Comparison of ENCODE assay signal across 10 mouse cellular contexts in the genomic region with DNA sequence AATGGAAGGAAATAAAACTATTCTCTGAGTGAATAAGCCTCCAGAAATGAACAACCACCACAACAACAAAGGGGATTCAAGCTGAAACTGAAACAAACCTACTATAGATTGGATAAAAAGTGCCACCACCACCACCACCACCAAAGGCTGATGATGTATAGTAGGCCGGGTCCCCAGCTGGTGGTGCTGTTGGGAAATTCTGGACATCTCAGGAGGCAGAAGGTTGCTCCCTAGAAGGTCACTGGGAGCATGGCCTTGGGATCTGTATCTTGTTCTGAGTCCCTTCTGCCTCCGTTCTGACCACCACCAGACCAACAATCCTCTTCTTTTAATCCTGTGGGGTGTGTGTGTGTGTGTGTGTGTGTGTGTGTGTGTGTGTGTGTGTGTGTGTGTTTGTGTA. TPM values are rescaled to one million over a fixed set of nuclear protein-coding genes. Genes with fewer than 3 reads are reported as not detected.
DNase-seq lines count a peak whose midpoint lies in the region; ATAC-seq and TF ChIP-seq lines count a peak whose summit lies in the region.
"Had no signal": no experiment of that assay in that cellular context is flagged by ENCODE, and none has a peak within 500 bp of the region (broad histone marks: within the 10 kb centered on the region; RNA-seq: fewer than 3 reads in every experiment).

No protein-coding gene starts in this region.

- H3K36me3 ChIP-seq in midbrain, postnatal 0 days (ENCODE audit: insufficient read depth, low read length), result no peaks in the 10 kb centered on the region
- H3K36me3 ChIP-seq in midbrain, embryonic 10.5 days, result no peaks in the 10 kb centered on the region
- no peaks in the 10 kb centered on the region for H3K36me3 ChIP-seq in small intestine, adult 2 months (ENCODE audit: control insufficient read depth, insufficient read depth, low read length)
- H3K36me3 ChIP-seq in midbrain, embryonic 14.5 days (ENCODE audit: control insufficient read depth, insufficient read depth, low read length), result no peaks in the 10 kb centered on the region
- H3K36me3 ChIP-seq: heart, embryonic 13.5 days had no signal

- no peak overlapping the region for H3K9ac ChIP-seq in midbrain, postnatal 0 days (replicated peaks; ENCODE audit: low read length, poor library complexity, severe bottlenecking)
- no peak overlapping the region for H3K9ac ChIP-seq in midbrain, embryonic 14.5 days (replicated peaks; ENCODE audit: low read length)
- H3K9ac ChIP-seq: heart, embryonic 13.5 days had no signal

- DNase-seq in heart, adult 11 months, result peak; percentile 82
- no peak for DNase-seq in heart, adult 8-10 months (ENCODE audit: low spot score)
- no peak for DNase-seq in midbrain, postnatal 0 days (ENCODE audit: low spot score)
- no peak for DNase-seq in midbrain, embryonic 10.5 days (ENCODE audit: low spot score)
- DNase-seq in midbrain, embryonic 14.5 days, result no peak
- no peak for DNase-seq in left cerebral cortex, postnatal 25 days (ENCODE audit: low spot score in 2 of 2)
- DNase-seq: cerebellum, adult 9-10 months had no signal

- TF ChIP-seq POLR2A in small intestine, adult 2 months (IDR thresholded peaks at IDR 0.05; ENCODE audit: low read depth, low read length), result no peak

- no peaks in the 10 kb centered on the region for H3K9me3 ChIP-seq in midbrain, postnatal 0 days (ENCODE audit: low read length)
- no peaks in the 10 kb centered on the region for H3K9me3 ChIP-seq in midbrain, embryonic 10.5 days (replicated peaks)
- H3K9me3 ChIP-seq in midbrain, embryonic 14.5 days (ENCODE audit: control insufficient read depth, low read length), result no peaks in the 10 kb centered on the region
- H3K9me3 ChIP-seq: heart, embryonic 13.5 days had no signal

- intact Hi-C loops in left cerebral cortex, postnatal 25 days (cut with DNase I), result no loop called here

- no peak overlapping the region for H3K4me2 ChIP-seq in midbrain, postnatal 0 days (ENCODE audit: low read depth, low read length, poor library complexity, severe bottlenecking)
- H3K4me2 ChIP-seq in midbrain, embryonic 14.5 days (ENCODE audit: low read length), result no peak overlapping the region
- H3K4me2 ChIP-seq: heart, embryonic 13.5 days had no signal

- WGBS in midbrain, postnatal 0 days, result 84% methylated on average over 2 of the region's 2 CpGs
- WGBS in midbrain, embryonic 10.5 days, result 61% methylated on average over 2 of the region's 2 CpGs
- WGBS in small intestine, adult 2 months, result 61% methylated on average over 2 of the region's 2 CpGs
- 63% methylated on average over 2 of the region's 2 CpGs for WGBS in midbrain, embryonic 14.5 days

- TF ChIP-seq CTCF in midbrain, postnatal 0 days (IDR thresholded peaks at IDR 0.05), result peak; percentile 28
- TF ChIP-seq CTCF in small intestine, adult 2 months (IDR thresholded peaks at IDR 0.05; ENCODE audit: extremely low read depth, insufficient read length, insufficient replicate concordance, low read depth, low read length), result peak; percentile 25; the same call in 1 of the 2 replicates

- H3K4me1 ChIP-seq in midbrain, postnatal 0 days (ENCODE audit: insufficient read depth, low read length), result no peaks in the 10 kb centered on the region
- peaks cover 41% of the 10 kb centered on the region for H3K4me1 ChIP-seq in midbrain, embryonic 10.5 days
- no peaks in the 10 kb centered on the region for H3K4me1 ChIP-seq in small intestine, adult 2 months (ENCODE audit: control insufficient read depth, insufficient read depth, insufficient read length, low read length)
- no peaks in the 10 kb centered on the region for H3K4me1 ChIP-seq in midbrain, embryonic 14.5 days (ENCODE audit: control insufficient read depth, insufficient read depth, low read length)
- H3K4me1 ChIP-seq: heart, embryonic 13.5 days had no signal

- H3K27ac ChIP-seq in midbrain, postnatal 0 days (ENCODE audit: low read depth, low read length), result no peak overlapping the region
- no peak overlapping the region for H3K27ac ChIP-seq in midbrain, embryonic 10.5 days (replicated peaks)
- no peak overlapping the region for H3K27ac ChIP-seq in small intestine, adult 2 months (ENCODE audit: insufficient read depth, low read depth, low read length)
- H3K27ac ChIP-seq in midbrain, embryonic 14.5 days (replicated peaks; ENCODE audit: low read depth, low read length), result no peak overlapping the region
- H3K27ac ChIP-seq: heart, embryonic 13.5 days had no signal

- H3K4me3 ChIP-seq in midbrain, postnatal 0 days (ENCODE audit: low read depth, low read length), result no peak overlapping the region
- H3K4me3 ChIP-seq in midbrain, embryonic 10.5 days, result no peak overlapping the region
- no peak overlapping the region for H3K4me3 ChIP-seq in small intestine, adult 2 months (ENCODE audit: low read depth, low read length)
- no peak overlapping the region for H3K4me3 ChIP-seq in midbrain, embryonic 14.5 days (replicated peaks; ENCODE audit: low read depth, low read length)
- H3K4me3 ChIP-seq: heart, embryonic 13.5 days had no signal

- H3K27me3 ChIP-seq in midbrain, postnatal 0 days (ENCODE audit: insufficient read depth, low read length), result no peaks in the 10 kb centered on the region
- H3K27me3 ChIP-seq in midbrain, embryonic 10.5 days (ENCODE audit: low read depth, poor library complexity, severe bottlenecking), result no peaks in the 10 kb centered on the region
- H3K27me3 ChIP-seq in small intestine, adult 2 months (ENCODE audit: control insufficient read depth, insufficient read depth, low read length), result no peaks in the 10 kb centered on the region
- H3K27me3 ChIP-seq in midbrain, embryonic 14.5 days (ENCODE audit: control insufficient read depth, insufficient read depth, low read length), result no peaks in the 10 kb centered on the region
- H3K27me3 ChIP-seq: heart, embryonic 13.5 days had no signal

- no peak for ATAC-seq in midbrain, postnatal 0 days (ENCODE audit: low FRiP score)
- peak; percentile 51 for ATAC-seq in common myeloid progenitor, adult 5-6 weeks (replicated peaks; ENCODE audit: low read depth, poor library complexity, severe bottlenecking)
- ATAC-seq in midbrain, embryonic 14.5 days (ENCODE audit: low FRiP score, low TSS enrichment), result no peak

RNA-seq across cellular contexts. Expression of a gene that starts 49.3 kb away (rescaled TPM):
- 10 to 100 TPM in 3 of 4 experiments, 1 to 10 TPM in 1; 7.9 to 13.5 (median 11.0) TPM for total RNA-seq in heart, adult 8-10 months (2022)
- 7.2 and 9.3 TPM in 2 replicates for total RNA-seq in midbrain, postnatal 0 days (2014; rRNA removed)
- 2.0 and 2.9 TPM in 2 replicates for polyA plus RNA-seq in midbrain, postnatal 0 days (2015; fragmentation: Nextera tagmentation; extraction: Ambion mirVana)
- polyA plus RNA-seq in midbrain, embryonic 10.5 days (2016; fragmentation: Nextera tagmentation; extraction: Ambion mirVana), result 12.6 and 12.8 TPM in 2 replicates
- 110 and 129 TPM in 2 replicates for total RNA-seq in common myeloid progenitor, adult 5-6 weeks (2017)
- 11.0 and 16.2 TPM in 2 replicates for polyA plus RNA-seq in small intestine, adult 2 months (2012; rRNA removed)
- 4.1 and 7.9 TPM in 2 replicates for polyA plus RNA-seq in midbrain, embryonic 14.5 days (2014; fragmentation: Nextera tagmentation; extraction: Ambion mirVana)
- 10 to 100 TPM; 17.9 to 18.2 TPM for total RNA-seq in left cerebral cortex, postnatal 25 days (2021)
